In the genomic region with DNA sequence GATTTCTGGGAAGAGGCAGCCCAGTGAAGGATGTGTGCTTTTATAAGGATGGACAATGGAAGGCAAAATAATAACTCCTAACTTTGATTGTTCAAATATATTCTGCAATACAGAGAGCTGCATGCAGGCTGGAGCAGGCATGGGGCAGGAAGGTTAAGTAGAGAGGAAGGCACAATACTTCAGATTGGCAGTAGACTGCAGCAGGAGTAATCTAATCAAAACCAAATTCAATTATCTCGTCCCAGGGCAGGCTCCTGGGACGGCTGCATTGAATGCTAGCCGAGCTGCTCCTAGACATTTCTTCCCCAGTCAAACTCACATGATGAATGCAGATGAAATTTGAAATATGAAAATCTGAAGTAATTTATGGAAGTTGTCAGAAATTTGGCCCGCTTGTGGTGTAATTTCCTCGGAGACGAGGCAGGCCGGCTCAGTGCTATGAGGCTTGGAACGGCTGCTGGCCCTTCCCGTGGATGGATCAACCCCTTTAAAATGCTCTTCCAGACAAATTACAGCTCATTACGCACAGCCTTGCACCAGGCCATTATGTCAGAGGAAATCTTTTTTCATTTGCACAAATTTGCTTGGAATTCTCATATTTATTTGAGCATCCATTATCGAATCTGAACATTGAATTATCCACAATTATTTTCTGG, we compare ENCODE assay signal across 20 mouse cellular contexts. TPM values are rescaled to one million over a fixed set of nuclear protein-coding genes. Genes with fewer than 3 reads are reported as not detected.
DNase-seq lines count a peak whose midpoint lies in the region; ATAC-seq lines count a peak whose summit lies in the region.
"Had no signal": no experiment of that assay in that cellular context is flagged by ENCODE, and none has a peak within 500 bp of the region (broad histone marks: within the 10 kb centered on the region; RNA-seq: fewer than 3 reads in every experiment).

No protein-coding gene starts in this region.

- H3K36me3 ChIP-seq in hindbrain, embryonic 12.5 days: no peaks in the 10 kb centered on the region
- H3K36me3 ChIP-seq in hindbrain, embryonic 10.5 days: no peaks in the 10 kb centered on the region
- no peaks in the 10 kb centered on the region for H3K36me3 ChIP-seq in embryonic facial prominence, embryonic 14.5 days (ENCODE audit: control insufficient read depth, insufficient read depth, low read length)
- H3K36me3 ChIP-seq in intestine, embryonic 16.5 days (ENCODE audit: control insufficient read depth, insufficient read depth, low read length): no peaks in the 10 kb centered on the region
- H3K36me3 ChIP-seq: embryonic facial prominence, embryonic 15.5 days; liver, embryonic 13.5 days; neural tube, embryonic 15.5 days had no signal

- H3K4me1 ChIP-seq in hindbrain, embryonic 12.5 days: no peaks in the 10 kb centered on the region
- peaks cover 8% of the 10 kb centered on the region; the same call in 1 of the 2 replicates for H3K4me1 ChIP-seq in hindbrain, embryonic 10.5 days (replicated peaks)
- H3K4me1 ChIP-seq in embryonic facial prominence, embryonic 14.5 days (ENCODE audit: control insufficient read depth, insufficient read depth, low read length): no peaks in the 10 kb centered on the region
- no peaks in the 10 kb centered on the region for H3K4me1 ChIP-seq in intestine, embryonic 16.5 days (ENCODE audit: control insufficient read depth, insufficient read depth, low read length)
- H3K4me1 ChIP-seq: embryonic facial prominence, embryonic 15.5 days; liver, embryonic 13.5 days; neural tube, embryonic 15.5 days had no signal

- no peak overlapping the region for H3K4me3 ChIP-seq in hindbrain, embryonic 12.5 days
- H3K4me3 ChIP-seq in hindbrain, embryonic 10.5 days: no peak overlapping the region
- no peak overlapping the region for H3K4me3 ChIP-seq in embryonic facial prominence, embryonic 14.5 days (ENCODE audit: low read depth, low read length)
- no peak overlapping the region for H3K4me3 ChIP-seq in intestine, embryonic 16.5 days (ENCODE audit: low read length)
- H3K4me3 ChIP-seq: embryonic facial prominence, embryonic 15.5 days; left cerebral cortex, adult 2 months; liver, embryonic 13.5 days; neural tube, embryonic 15.5 days had no signal

- no peak overlapping the region for H3K4me2 ChIP-seq in hindbrain, embryonic 12.5 days (replicated peaks)
- H3K4me2 ChIP-seq in embryonic facial prominence, embryonic 14.5 days (ENCODE audit: low read depth, low read length): no peak overlapping the region; the same call in 1 of the 2 replicates
- no peak overlapping the region for H3K4me2 ChIP-seq in intestine, embryonic 16.5 days (ENCODE audit: low read depth, low read length)
- H3K4me2 ChIP-seq: embryonic facial prominence, embryonic 15.5 days; liver, embryonic 13.5 days; neural tube, embryonic 15.5 days had no signal

- peak; percentile 78 for ATAC-seq in hindbrain, embryonic 12.5 days (ENCODE audit: low FRiP score)
- ATAC-seq in embryonic facial prominence, embryonic 14.5 days (ENCODE audit: low read depth): peak; percentile 53; the same call in 1 of the 2 replicates
- peak; percentile 69 for ATAC-seq in intestine, embryonic 16.5 days
- ATAC-seq: CD4-positive, CD25-positive, alpha-beta regulatory T cell, adult 4 months; forebrain, embryonic 14.5 days had no signal

- no peak overlapping the region for H3K9ac ChIP-seq in hindbrain, embryonic 12.5 days
- H3K9ac ChIP-seq in embryonic facial prominence, embryonic 14.5 days (ENCODE audit: low read depth, low read length): no peak overlapping the region
- no peak overlapping the region for H3K9ac ChIP-seq in intestine, embryonic 16.5 days (ENCODE audit: low read depth, low read length)
- H3K9ac ChIP-seq: embryonic facial prominence, embryonic 15.5 days; liver, embryonic 13.5 days; neural tube, embryonic 15.5 days had no signal

- WGBS in hindbrain, embryonic 12.5 days: 49% methylated on average over 11 of the region's 11 CpGs
- 66% methylated on average over 11 of the region's 11 CpGs for WGBS in hindbrain, embryonic 10.5 days
- 37% methylated on average over 11 of the region's 11 CpGs for WGBS in embryonic facial prominence, embryonic 14.5 days
- WGBS in intestine, embryonic 16.5 days: 55% methylated on average over 11 of the region's 11 CpGs

- H3K27me3 ChIP-seq in hindbrain, embryonic 12.5 days: peaks cover 45% of the 10 kb centered on the region
- H3K27me3 ChIP-seq in hindbrain, embryonic 10.5 days (ENCODE audit: insufficient read depth, poor library complexity, severe bottlenecking): peaks cover 85% of the 10 kb centered on the region
- peaks cover 41% of the 10 kb centered on the region for H3K27me3 ChIP-seq in embryonic facial prominence, embryonic 14.5 days (replicated peaks; ENCODE audit: control insufficient read depth, insufficient read depth, low read length)
- H3K27me3 ChIP-seq in intestine, embryonic 16.5 days (replicated peaks; ENCODE audit: control insufficient read depth, insufficient read depth, low read length): no peaks in the 10 kb centered on the region

- DNase-seq in hindbrain, embryonic 10.5 days (ENCODE audit: low spot score): no peak
- peak; percentile 71 for DNase-seq in MN1 (ENCODE audit: low spot score)
- no peak for DNase-seq in embryonic facial prominence, embryonic 14.5 days (ENCODE audit: low spot score)
- no peak for DNase-seq in ovary, postnatal 10 days (ENCODE audit: low spot score)
- DNase-seq in retina, embryonic 14.5 days (ENCODE audit: low spot score): no peak
- DNase-seq: adrenal gland, postnatal 25 days; cerebellum, adult 9-11 months; heart, postnatal 4 days; kidney, adult 18-20 months; liver, embryonic 13.5 days; lung, adult 2 months; lung, postnatal 14 days had no signal

- H3K27ac ChIP-seq in hindbrain, embryonic 12.5 days: no peak overlapping the region
- no peak overlapping the region for H3K27ac ChIP-seq in hindbrain, embryonic 10.5 days
- H3K27ac ChIP-seq in embryonic facial prominence, embryonic 14.5 days (replicated peaks; ENCODE audit: low read depth, low read length): no peak overlapping the region
- no peak overlapping the region for H3K27ac ChIP-seq in intestine, embryonic 16.5 days (ENCODE audit: low read length)
- H3K27ac ChIP-seq: embryonic facial prominence, embryonic 15.5 days; kidney, postnatal 0 days; left cerebral cortex, adult 2 months; liver, embryonic 13.5 days; neural tube, embryonic 15.5 days had no signal

- H3K9me3 ChIP-seq in hindbrain, embryonic 12.5 days (replicated peaks): no peaks in the 10 kb centered on the region
- H3K9me3 ChIP-seq in hindbrain, embryonic 10.5 days: no peaks in the 10 kb centered on the region
- H3K9me3 ChIP-seq in embryonic facial prominence, embryonic 14.5 days (ENCODE audit: control insufficient read depth, low read length): no peaks in the 10 kb centered on the region
- H3K9me3 ChIP-seq in intestine, embryonic 16.5 days (ENCODE audit: control insufficient read depth, low read length): no peaks in the 10 kb centered on the region
- H3K9me3 ChIP-seq: embryonic facial prominence, embryonic 15.5 days; liver, embryonic 13.5 days; neural tube, embryonic 15.5 days had no signal

RNA-seq across cellular contexts. Expression of a gene that starts 55.2 kb away (rescaled TPM):
- polyA plus RNA-seq in hindbrain, embryonic 12.5 days (2016; fragmentation: Nextera tagmentation; extraction: Ambion mirVana): 93.2 and 106 TPM in 2 replicates
- 118 and 120 TPM in 2 replicates for polyA plus RNA-seq in hindbrain, embryonic 10.5 days (2016; fragmentation: Nextera tagmentation; extraction: Ambion mirVana)
- polyA plus RNA-seq in embryonic facial prominence, embryonic 14.5 days (2014; fragmentation: Nextera tagmentation; extraction: Ambion mirVana): 73.0 and 78.9 TPM in 2 replicates
- polyA plus RNA-seq in intestine, embryonic 16.5 days (2015; fragmentation: Nextera tagmentation; extraction: Ambion mirVana): 127 and 132 TPM in 2 replicates
